Mouse (Mus musculus): ENCODE data around the gene Izumo1r. TPM values are rescaled to one million over a fixed set of nuclear protein-coding genes. Genes with fewer than 3 reads are reported as not detected.

The Izumo1r gene
- polyA plus RNA-seq, 1 experiment from 2014 or later, result 0.13 TPM

GRCm38 (mm10) chr9:14923625-14924024, 19.9 kb upstream of the Izumo1r start:
- Histone ChIP-seq H3K27me3 (peaks cover 6% of the 10 kb centered on the region; the same call in 1 of the 2 replicates), H3K4me3 (no peak overlapping the region), H3K9me3 (replicated peaks) (no peaks in the 10 kb centered on the region), H3K4me2 (no peak overlapping the region), H3K9ac (no peak overlapping the region), H3K27ac (no peak overlapping the region), H3K4me1 (replicated peaks) (no peaks in the 10 kb centered on the region), H3K36me3 (no peaks in the 10 kb centered on the region)
- ATAC-seq (replicated peaks; ENCODE audit: insufficient number of reproducible peaks, insufficient read depth, low FRiP score, low read depth), result no peak
- WGBS, result 59% methylated on average over 4 of the region's 4 CpGs

- H3K27me3 ChIP-seq, result peaks cover 6% of the 10 kb centered on the region; the same call in 1 of the 2 replicates
Measured at GRCm38 (mm10) chr9:14921971-14922560, 18.3 kb upstream of the Izumo1r start.

GRCm38 (mm10) chr9:14921254-14921653, 17.5 kb upstream of the Izumo1r start:
- Histone ChIP-seq H3K4me2 (no peak overlapping the region), H3K9me3 (replicated peaks) (no peaks in the 10 kb centered on the region), H3K4me1 (replicated peaks) (no peaks in the 10 kb centered on the region), H3K4me3 (no peak overlapping the region), H3K9ac (no peak overlapping the region), H3K27ac (no peak overlapping the region), H3K36me3 (no peaks in the 10 kb centered on the region), H3K27me3 (peaks cover 6% of the 10 kb centered on the region; the same call in 1 of the 2 replicates)
- 33% methylated on average over 4 of the region's 4 CpGs for WGBS
- ATAC-seq (replicated peaks; ENCODE audit: insufficient number of reproducible peaks, insufficient read depth, low FRiP score, low read depth), result no peak

More at GRCm38 (mm10) chr9:14921971-14922560, 18.3 kb upstream of the Izumo1r start:
- WGBS, result 35% methylated on average over 1 of the region's 1 CpGs
- H3K9me3 ChIP-seq (replicated peaks), result no peaks in the 10 kb centered on the region
- no peak overlapping the region for H3K27ac ChIP-seq
- no peak for ATAC-seq (replicated peaks; ENCODE audit: insufficient number of reproducible peaks, insufficient read depth, low FRiP score, low read depth)
- H3K36me3 ChIP-seq, result no peaks in the 10 kb centered on the region
- no peak overlapping the region for H3K9ac ChIP-seq
- no peak overlapping the region for H3K4me2 ChIP-seq
- no peak overlapping the region for H3K4me3 ChIP-seq
- H3K4me1 ChIP-seq (replicated peaks), result no peaks in the 10 kb centered on the region

- Histone ChIP-seq H3K9ac (no peak overlapping the region), H3K4me2 (no peak overlapping the region), H3K27ac (no peak overlapping the region), H3K27me3 (peaks cover 6% of the 10 kb centered on the region; the same call in 1 of the 2 replicates), H3K36me3 (no peaks in the 10 kb centered on the region), H3K4me3 (no peak overlapping the region), H3K4me1 (replicated peaks) (no peaks in the 10 kb centered on the region), H3K9me3 (replicated peaks) (no peaks in the 10 kb centered on the region)
- ATAC-seq (replicated peaks; ENCODE audit: insufficient number of reproducible peaks, insufficient read depth, low FRiP score, low read depth), result no peak
- WGBS, result 79% methylated on average over 4 of the region's 4 CpGs
Measured at GRCm38 (mm10) chr9:14920608-14921007, 16.9 kb upstream of the Izumo1r start.

GRCm38 (mm10) chr9:14918825-14919668, 15.3 kb upstream of the Izumo1r start:
- no peaks in the 10 kb centered on the region for H3K36me3 ChIP-seq
- no peak overlapping the region for H3K4me3 ChIP-seq
- no peaks in the 10 kb centered on the region for H3K9me3 ChIP-seq (replicated peaks)
- H3K9ac ChIP-seq, result no peak overlapping the region
- H3K4me1 ChIP-seq (replicated peaks), result no peaks in the 10 kb centered on the region
- no peak for ATAC-seq (replicated peaks; ENCODE audit: insufficient number of reproducible peaks, insufficient read depth, low FRiP score, low read depth)
- H3K27me3 ChIP-seq, result peaks cover 6% of the 10 kb centered on the region; the same call in 1 of the 2 replicates
- no peak overlapping the region for H3K27ac ChIP-seq
- 57% methylated on average over 5 of the region's 5 CpGs for WGBS
- no peak overlapping the region for H3K4me2 ChIP-seq

- H3K9ac ChIP-seq, result no peak overlapping the region
- WGBS, result 90% methylated on average over 2 of the region's 2 CpGs
Measured at GRCm38 (mm10) chr9:14917661-14918060, 13.9 kb upstream of the Izumo1r start.

GRCm38 (mm10) chr9:14912037-14912436, 8.3 kb upstream of the Izumo1r start:
- Histone ChIP-seq H3K36me3 (no peaks in the 10 kb centered on the region), H3K9ac (no peak overlapping the region), H3K4me2 (no peak overlapping the region), H3K27me3 (no peaks in the 10 kb centered on the region), H3K4me1 (replicated peaks) (peaks cover 9% of the 10 kb centered on the region; the same call in 1 of the 2 replicates), H3K4me3 (no peak overlapping the region), H3K9me3 (replicated peaks) (no peaks in the 10 kb centered on the region), H3K27ac (no peak overlapping the region)
- ATAC-seq (replicated peaks; ENCODE audit: insufficient number of reproducible peaks, insufficient read depth, low FRiP score, low read depth), result no peak
- 72% methylated on average over 2 of the region's 2 CpGs for WGBS

More at GRCm38 (mm10) chr9:14917661-14918060, 13.9 kb upstream of the Izumo1r start:
- Histone ChIP-seq H3K27me3 (no peaks in the 10 kb centered on the region), H3K4me3 (no peak overlapping the region), H3K4me2 (no peak overlapping the region), H3K9me3 (replicated peaks) (no peaks in the 10 kb centered on the region), H3K27ac (no peak overlapping the region), H3K4me1 (replicated peaks) (no peaks in the 10 kb centered on the region), H3K36me3 (no peaks in the 10 kb centered on the region)
- ATAC-seq (replicated peaks; ENCODE audit: insufficient number of reproducible peaks, insufficient read depth, low FRiP score, low read depth), result 0 out of 2 replicates have a peak, but pooled peaks have one; percentile 27

GRCm38 (mm10) chr9:14909981-14910380, 6.2 kb upstream of the Izumo1r start:
- Histone ChIP-seq H3K27me3 (no peaks in the 10 kb centered on the region), H3K9ac (no peak overlapping the region), H3K4me3 (no peak overlapping the region), H3K36me3 (no peaks in the 10 kb centered on the region), H3K4me2 (no peak overlapping the region), H3K27ac (no peak overlapping the region), H3K9me3 (replicated peaks) (no peaks in the 10 kb centered on the region), H3K4me1 (replicated peaks) (peaks cover 17% of the 10 kb centered on the region)
- WGBS, result 70% methylated on average over 5 of the region's 5 CpGs
- ATAC-seq (replicated peaks; ENCODE audit: insufficient number of reproducible peaks, insufficient read depth, low FRiP score, low read depth), result no peak

- 0 out of 2 replicates have a peak, but pooled peaks cover 8% of the 10 kb centered on the region for H3K27me3 ChIP-seq
- no peaks in the 10 kb centered on the region for H3K9me3 ChIP-seq (replicated peaks)
- no peak overlapping the region for H3K27ac ChIP-seq
- H3K4me3 ChIP-seq, result no peak overlapping the region
- no peaks in the 10 kb centered on the region for H3K36me3 ChIP-seq
- ATAC-seq (replicated peaks; ENCODE audit: insufficient number of reproducible peaks, insufficient read depth, low FRiP score, low read depth), result peak; percentile 43; the same call in 1 of the 2 replicates
- no peak overlapping the region for H3K4me2 ChIP-seq
- 32% methylated on average over 7 of the region's 7 CpGs for WGBS
- peaks cover 31% of the 10 kb centered on the region for H3K4me1 ChIP-seq (replicated peaks)
- no peak overlapping the region for H3K9ac ChIP-seq
Measured at GRCm38 (mm10) chr9:14907816-14908415, 4.2 kb upstream of the Izumo1r start.

GRCm38 (mm10) chr9:14905956-14906355, 2.2 kb upstream of the Izumo1r start:
- ATAC-seq (replicated peaks; ENCODE audit: insufficient number of reproducible peaks, insufficient read depth, low FRiP score, low read depth), result no peak
- 57% methylated on average over 3 of the region's 3 CpGs for WGBS

More at GRCm38 (mm10) chr9:14905956-14906355, 2.2 kb upstream of the Izumo1r start:
- H3K36me3 ChIP-seq, result no peaks in the 10 kb centered on the region
- no peak overlapping the region for H3K4me3 ChIP-seq
- H3K4me1 ChIP-seq (replicated peaks), result peaks cover 31% of the 10 kb centered on the region
- no peak overlapping the region for H3K4me2 ChIP-seq
- no peak overlapping the region for H3K9ac ChIP-seq
- no peaks in the 10 kb centered on the region for H3K9me3 ChIP-seq (replicated peaks)
- no peak overlapping the region for H3K27ac ChIP-seq
- 0 out of 2 replicates have a peak, but pooled peaks cover 8% of the 10 kb centered on the region for H3K27me3 ChIP-seq
